Mouse (Mus musculus) limb, embryonic 11.5 days (tissue): Measurements from ENCODE around the gene Ubac2. TPM values are rescaled to one million over a fixed set of nuclear protein-coding genes. Genes with fewer than 3 reads are reported as not detected.

ENCODE experiments used
- ATAC-seq: fragments of 200-750 bp; cut with Nextera tagmentation; 2 replicates; pipeline ENCODE4 v1.8.0; 2017; ENCODE audit warnings: low read depth; ENCODE audit not compliant: insufficient number of reproducible peaks, low FRiP score, low TSS enrichment
- DNase-seq: peaks from one replicate; pipeline ENCODE4 v3.0.0-alpha.2; 2015; ENCODE audit warnings: low spot score
- H3K27ac ChIP-seq: fragments of 300-500 bp; sonication (generic); replicated peaks from 2 replicates; pipeline ENCODE4 v1.5.1; 2014; ENCODE audit warnings: low read depth, mild to moderate bottlenecking, low read length
- H3K27me3 ChIP-seq: fragments of 300-500 bp; sonication (generic); 2 replicates; pipeline ENCODE4 v1.6.1; 2014; ENCODE audit warnings: mild to moderate bottlenecking, low read length, mixed read lengths; ENCODE audit not compliant: control insufficient read depth, insufficient read depth
- H3K36me3 ChIP-seq: fragments of 300-500 bp; sonication (generic); 2 replicates; pipeline ENCODE4 v1.6.1; 2014; ENCODE audit warnings: mild to moderate bottlenecking, low read length, moderate library complexity, mixed read lengths; ENCODE audit not compliant: control insufficient read depth, insufficient read depth
- H3K4me1 ChIP-seq: fragments of 300-500 bp; sonication (generic); 2 replicates; pipeline ENCODE4 v1.6.1; 2014; ENCODE audit warnings: low read length, mixed read lengths; ENCODE audit not compliant: control insufficient read depth, insufficient read depth
- H3K4me2 ChIP-seq: fragments of 300-500 bp; sonication (generic); 2 replicates; pipeline ENCODE4 v1.6.1; 2014; ENCODE audit warnings: low read depth, mild to moderate bottlenecking, moderate library complexity; ENCODE audit not compliant: severe bottlenecking
- H3K4me3 ChIP-seq: fragments of 300-500 bp; sonication (generic); 2 replicates; pipeline ENCODE4 v1.5.1; 2014; ENCODE audit warnings: low read depth, low read length
- H3K9ac ChIP-seq: fragments of 300-500 bp; sonication (generic); 2 replicates; pipeline ENCODE4 v1.6.1; 2014; ENCODE audit warnings: mild to moderate bottlenecking, low read length
- H3K9me3 ChIP-seq: fragments of 300-500 bp; sonication (generic); 2 replicates; pipeline ENCODE4 v1.6.1; 2016; ENCODE audit warnings: low read length; ENCODE audit not compliant: control insufficient read depth
- WGBS: fragments of 180-500 bp; shearing (Covaris S2); extraction: QIAGEN DNeasy Blood & Tissue Kit; methylation state at CpG from one replicate; pipeline ENCODE4 v1.1.7; 2014; 5-methylcytosine and 5-hydroxymethylcytosine counted together
- polyA plus RNA-seq: library from polyadenylated mRNA; unstranded; fragments of >200 nt; fragmentation: Nextera tagmentation; extraction: Ambion mirVana; gene quantifications from 2 replicates; pipeline ENCODE4 v1.2.1, GENCODE M21; 2014

Ubac2 gene
- polyA plus RNA-seq: 71.2 and 75.4 TPM in 2 replicates

DNA sequence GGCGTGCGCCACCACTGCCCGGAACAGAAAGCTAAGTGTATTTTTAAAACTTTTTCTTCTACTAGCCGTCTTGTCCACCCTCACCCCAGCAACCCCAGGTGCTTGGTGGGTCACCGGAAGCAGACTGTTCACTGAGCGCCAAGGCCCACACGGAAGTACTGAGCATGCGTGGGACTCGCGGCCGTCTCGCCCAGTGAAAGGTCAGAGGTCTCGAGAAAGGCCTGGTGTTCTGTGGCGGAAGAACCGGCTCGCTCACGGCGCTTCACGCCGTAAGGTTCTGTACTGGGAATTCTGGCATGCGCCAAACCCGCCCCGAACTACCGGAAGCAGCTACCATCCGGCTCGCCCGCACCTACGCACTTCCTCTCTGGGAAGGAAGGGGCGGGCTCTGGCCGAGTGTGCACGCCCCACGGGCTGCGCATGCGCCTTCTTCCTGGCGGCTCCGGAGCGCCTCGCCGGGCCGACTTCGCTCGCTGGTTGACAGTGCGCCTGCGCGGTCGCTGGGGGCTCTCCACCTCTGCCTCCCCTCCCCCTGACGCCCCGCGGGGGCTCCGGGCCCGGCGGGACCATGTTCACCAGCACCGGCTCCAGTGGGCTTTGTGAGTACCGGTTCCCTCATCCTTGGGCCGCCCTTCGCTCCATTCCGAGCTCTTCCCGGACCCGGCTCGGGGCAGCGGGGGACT lies at the start of gene Ubac2:
Gene Ubac2, plus strand, starts transcription at position 445 of the 683 bp plus-strand sequence.
- no peaks in the 10 kb centered on the region for H3K9me3 ChIP-seq

GRCm38 (mm10) chr14:121829816-121830442 lies 48.5 kb upstream of the Ubac2 start:
- 76% methylated on average over 4 of the region's 4 CpGs for WGBS
- H3K27me3 ChIP-seq: no peaks in the 10 kb centered on the region
- H3K9ac ChIP-seq: no peak overlapping the region
- no peak overlapping the region for H3K4me3 ChIP-seq
- no peaks in the 10 kb centered on the region for H3K9me3 ChIP-seq
- H3K36me3 ChIP-seq: no peaks in the 10 kb centered on the region
- H3K27ac ChIP-seq: no peak overlapping the region
- DNase-seq (no peak), ATAC-seq (no peak)
- no peaks in the 10 kb centered on the region for H3K4me1 ChIP-seq
- no peak overlapping the region for H3K4me2 ChIP-seq

More for the DNA sequence above, at the start of gene Ubac2:
- Histone ChIP-seq H3K36me3 (no peaks in the 10 kb centered on the region), H3K4me2 (peak within 1 kb of the TSS; percentile 90), H3K9ac (peak within 1 kb of the TSS; percentile 87), H3K27ac (peak within 1 kb of the TSS; percentile 89), H3K4me1 (peaks cover 6% of the 10 kb centered on the region), H3K4me3 (peak within 1 kb of the TSS; percentile 98), H3K27me3 (no peaks in the 10 kb centered on the region)
- ATAC-seq: peak; percentile 96
- WGBS: under 1% methylated on average over 60 of the region's 61 CpGs
- DNase-seq: peak; percentile 99

DNA sequence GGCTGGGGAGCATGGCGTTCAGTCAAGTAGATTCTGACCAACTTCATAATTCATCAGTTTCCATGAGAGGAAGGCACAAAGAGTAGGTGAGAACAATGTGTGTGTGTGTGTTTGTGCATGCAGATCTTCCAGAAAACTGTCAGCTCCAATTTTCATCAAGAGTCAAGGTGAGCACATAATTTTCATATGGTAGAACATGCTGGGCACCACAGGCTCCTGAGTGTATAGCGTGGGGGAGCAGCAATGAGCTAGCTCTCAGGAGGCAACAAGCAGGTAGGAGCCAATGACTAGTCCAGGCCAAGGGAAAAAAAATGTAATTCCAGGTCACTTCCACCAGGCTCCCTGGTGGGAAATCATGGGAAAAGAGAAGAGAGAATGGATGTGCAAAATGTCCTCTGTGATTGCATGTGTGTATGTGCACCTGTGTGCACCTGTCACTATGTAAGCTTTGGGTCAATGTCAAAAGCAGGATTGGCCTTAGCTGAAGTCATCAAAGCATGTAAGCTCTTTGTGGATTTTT lies 45.4 kb upstream of the Ubac2 start:
- no peaks in the 10 kb centered on the region for H3K36me3 ChIP-seq
- no peak overlapping the region for H3K4me3 ChIP-seq
- H3K9me3 ChIP-seq: no peaks in the 10 kb centered on the region
- H3K4me1 ChIP-seq: no peaks in the 10 kb centered on the region
- no peak for ATAC-seq
- DNase-seq: no peak
- no peaks in the 10 kb centered on the region for H3K27me3 ChIP-seq
- H3K27ac ChIP-seq: no peak overlapping the region
- no peak overlapping the region for H3K4me2 ChIP-seq
- no peak overlapping the region for H3K9ac ChIP-seq
- WGBS: 72% methylated on average over 2 of the region's 2 CpGs

- H3K27me3 ChIP-seq: no peaks in the 10 kb centered on the region
- 89% methylated on average over 4 of the region's 4 CpGs for WGBS
- no peak overlapping the region for H3K4me3 ChIP-seq
- H3K9me3 ChIP-seq: no peaks in the 10 kb centered on the region; the same call in 1 of the 2 replicates
- no peak overlapping the region for H3K4me2 ChIP-seq
- no peak overlapping the region for H3K9ac ChIP-seq
- ATAC-seq (no peak), DNase-seq (no peak)
- no peaks in the 10 kb centered on the region for H3K4me1 ChIP-seq
- H3K27ac ChIP-seq: no peak overlapping the region
- no peaks in the 10 kb centered on the region for H3K36me3 ChIP-seq
Observed at GRCm38 (mm10) chr14:121838161-121838560, 40.3 kb upstream of the Ubac2 start.

DNA sequence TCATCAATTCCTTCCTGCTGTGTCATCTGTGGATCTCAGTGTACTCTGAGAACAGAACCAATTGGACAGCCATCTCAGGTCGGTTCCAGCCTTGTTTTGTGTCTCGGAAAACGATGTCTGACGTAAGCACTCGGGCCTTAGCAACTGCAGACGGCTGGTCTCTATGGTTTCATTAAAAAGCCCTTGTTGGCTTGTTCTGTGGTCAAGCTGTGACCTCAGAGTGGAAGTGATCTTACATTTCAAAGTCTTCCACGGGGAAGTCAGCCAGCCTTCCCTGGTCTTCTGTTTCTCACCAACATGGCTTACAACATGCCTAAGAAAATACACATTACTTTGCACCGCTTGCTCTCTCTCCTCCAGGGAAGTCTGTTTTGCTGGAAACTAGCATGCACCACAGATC lies 38.2 kb upstream of the Ubac2 start:
- DNase-seq: no peak
- no peak overlapping the region for H3K4me3 ChIP-seq
- WGBS: 90% methylated on average over 8 of the region's 8 CpGs
- no peak overlapping the region for H3K9ac ChIP-seq
- no peaks in the 10 kb centered on the region for H3K27me3 ChIP-seq
- H3K4me2 ChIP-seq: no peak overlapping the region
- no peak overlapping the region for H3K27ac ChIP-seq
- no peaks in the 10 kb centered on the region for H3K4me1 ChIP-seq
- no peaks in the 10 kb centered on the region; the same call in 1 of the 2 replicates for H3K9me3 ChIP-seq
- no peak for ATAC-seq
- no peaks in the 10 kb centered on the region for H3K36me3 ChIP-seq

DNA sequence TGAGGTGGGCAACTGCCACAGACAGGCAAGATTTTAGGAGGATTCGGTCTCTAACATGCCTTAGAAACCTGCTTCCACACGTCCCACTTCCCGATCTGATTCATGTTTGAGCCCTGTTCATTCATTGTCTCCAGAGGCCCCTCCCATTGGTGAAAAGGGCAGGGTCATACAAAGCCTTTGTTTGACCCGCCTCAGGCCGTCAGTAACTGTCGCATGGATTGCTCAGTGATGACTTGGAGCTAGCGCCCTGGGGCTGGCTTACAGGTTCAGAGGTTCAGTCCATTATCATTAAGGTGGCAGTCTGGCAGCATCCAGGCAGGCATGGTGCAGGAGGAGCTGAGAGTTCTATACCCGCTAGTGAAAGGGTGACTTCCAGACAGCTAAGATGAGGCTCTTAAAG lies 33.9 kb upstream of the Ubac2 start:
- Histone ChIP-seq H3K27ac (no peak overlapping the region), H3K4me1 (no peaks in the 10 kb centered on the region), H3K27me3 (no peaks in the 10 kb centered on the region), H3K4me3 (no peak overlapping the region), H3K9ac (no peak overlapping the region), H3K36me3 (no peaks in the 10 kb centered on the region), H3K9me3 (no peaks in the 10 kb centered on the region), H3K4me2 (no peak overlapping the region)
- WGBS: 76% methylated on average over 8 of the region's 8 CpGs
- no peak for ATAC-seq
- no peak for DNase-seq

- H3K4me2 ChIP-seq: no peak overlapping the region
- DNase-seq: no peak
- no peaks in the 10 kb centered on the region for H3K9me3 ChIP-seq
- no peak for ATAC-seq
- no peaks in the 10 kb centered on the region for H3K27me3 ChIP-seq
- H3K4me3 ChIP-seq: no peak overlapping the region
- no peak overlapping the region for H3K27ac ChIP-seq
- no peak overlapping the region for H3K9ac ChIP-seq
- no peaks in the 10 kb centered on the region for H3K36me3 ChIP-seq
- no peaks in the 10 kb centered on the region for H3K4me1 ChIP-seq
- WGBS: 91% methylated on average over 1 of the region's 1 CpGs
Observed at GRCm38 (mm10) chr14:121851231-121851630, 27.2 kb upstream of the Ubac2 start.

- Histone ChIP-seq H3K9ac (no peak overlapping the region), H3K36me3 (no peaks in the 10 kb centered on the region), H3K4me2 (no peak overlapping the region), H3K4me1 (no peaks in the 10 kb centered on the region), H3K4me3 (no peak overlapping the region), H3K27me3 (no peaks in the 10 kb centered on the region), H3K27ac (no peak overlapping the region), H3K9me3 (no peaks in the 10 kb centered on the region)
- ATAC-seq (no peak), DNase-seq (no peak)
- WGBS: 75% methylated on average over 8 of the region's 8 CpGs
Observed at GRCm38 (mm10) chr14:121852531-121852930, 25.9 kb upstream of the Ubac2 start.
